Mouse (Mus musculus) left cerebral cortex, adult 18-20 months (tissue): ENCODE results near the gene Eef1akmt2. TPM values are rescaled to one million over a fixed set of nuclear protein-coding genes. Genes with fewer than 3 reads are reported as not detected.

Source experiments
- DNase-seq, 2 experiments: peaks; one replicate each; pipeline ENCODE4 v3.0.0; 2021 to 2022; ENCODE audit warnings: low spot score in 2 of 2, mixed read lengths in 1 of 2
- long read RNA-seq, 2 experiments: library from polyadenylated mRNA; stranded (forward); transcript quantifications; one replicate each; pipeline ENCODE4 v2.0.0; 2021
- total RNA-seq, 2 experiments: library from RNA; stranded (reverse); gene quantifications; 2 replicates each; pipeline ENCODE4 v1.2.3; 2021

The Eef1akmt2 gene
- 10 to 100 TPM; 33.4 to 35.0 TPM for total RNA-seq
- long read RNA-seq, experiment 1, transcript Eef1akmt2-201 (6 exons, 1,107 nt) = major isoform, 23 of 37 reads
- long read RNA-seq, experiment 1, partial matches to known transcripts = 4 of 37 reads
- long read RNA-seq, experiment 1, other reads (novel, unspliced or antisense) = 7 of 37 reads
- long read RNA-seq, experiment 2, transcript Eef1akmt2-201 (6 exons, 1,107 nt) = major isoform, 12 of 30 reads
- long read RNA-seq, experiment 2, transcript Eef1akmt2-206 (3 exons, 811 nt) = minor isoform, 5 of 30 reads
- long read RNA-seq, experiment 2, partial matches to known transcripts = 0 of 30 reads
- long read RNA-seq, experiment 2, other reads (novel, unspliced or antisense) = 13 of 30 reads

- DNase-seq = peak; percentile 78 to 83
These were observed at the start of gene Eef1akmt2 for GRCm38 (mm10) chr7:132852173-132852844. TSS of gene Eef1akmt2 (minus strand) at chr7:132852673.

DNA sequence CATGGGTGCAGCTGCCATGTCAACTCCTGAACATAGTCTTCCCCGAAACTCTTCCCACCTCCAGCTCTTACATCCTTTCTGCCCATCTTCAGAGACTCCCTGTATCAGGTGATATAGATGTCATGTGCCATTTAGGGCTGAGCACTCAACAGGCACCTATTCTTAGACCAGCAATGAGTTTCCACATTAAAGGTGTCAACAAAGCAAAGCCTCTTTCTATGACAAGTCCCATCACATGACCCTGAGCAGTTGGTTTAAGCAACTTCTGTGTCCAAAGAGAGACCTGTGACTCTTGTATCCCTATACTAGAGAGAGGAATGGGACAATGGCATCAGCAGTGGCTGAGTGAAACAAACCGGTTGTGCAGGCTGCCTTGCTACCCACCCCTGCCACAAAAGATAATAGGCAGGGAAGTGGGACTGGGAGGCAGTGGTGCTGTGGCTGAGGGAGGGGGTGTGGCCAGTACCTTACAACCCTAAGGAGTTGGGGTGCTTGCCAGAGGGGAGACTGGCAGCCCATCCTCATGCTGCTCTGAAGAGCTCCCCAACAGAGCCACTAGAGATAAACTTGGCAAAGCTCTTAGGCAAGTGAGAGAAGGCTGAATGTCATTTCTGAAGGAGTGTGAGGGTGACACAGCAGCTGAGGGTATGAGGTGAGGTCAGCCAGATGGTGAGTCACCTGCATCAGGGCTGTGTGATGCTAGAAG is 48.5 kb upstream of the Eef1akmt2 start:
- no peak for DNase-seq

GRCm38 (mm10) chr7:132898234-132898633 is 45.8 kb upstream of the Eef1akmt2 start:
- DNase-seq = no peak

GRCm38 (mm10) chr7:132897258-132897657 is 44.8 kb upstream of the Eef1akmt2 start:
- DNase-seq = no peak

DNA sequence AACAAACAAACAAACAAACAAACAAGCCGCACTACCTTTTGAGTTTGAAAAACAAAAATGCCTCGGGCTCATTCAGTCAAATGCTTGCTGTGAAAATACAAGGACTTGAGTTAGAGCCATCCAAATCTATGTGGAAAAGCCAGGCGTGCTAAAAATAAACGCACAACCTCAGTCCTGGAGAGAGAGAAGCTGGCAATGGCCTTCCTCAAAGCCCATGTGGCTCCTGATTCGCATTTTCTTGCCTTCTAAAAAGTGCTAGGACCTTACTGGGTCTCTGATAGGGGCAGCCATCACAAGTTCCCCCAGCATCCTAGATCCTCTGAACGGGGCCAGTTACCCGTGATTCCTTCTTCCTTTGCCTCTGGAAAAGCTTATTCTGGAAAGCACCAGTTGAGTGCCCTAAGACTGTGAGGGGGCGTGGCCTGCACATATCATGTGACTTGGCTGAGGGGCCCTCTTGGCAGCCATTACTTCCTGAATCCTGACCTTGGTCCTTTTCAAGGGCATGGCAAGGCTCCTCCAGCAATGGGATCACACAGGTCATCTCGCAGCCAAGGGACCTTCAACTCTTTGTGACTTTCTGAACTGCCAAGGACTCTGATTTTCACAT is 43.8 kb upstream of the Eef1akmt2 start:
- no peak for DNase-seq

- no peak for DNase-seq
These were observed 42.5 kb upstream of the Eef1akmt2 start for GRCm38 (mm10) chr7:132894841-132895555.

- DNase-seq = no peak
These were observed 40.9 kb upstream of the Eef1akmt2 start for GRCm38 (mm10) chr7:132893336-132893735.

- no peak for DNase-seq
These were observed 40.3 kb upstream of the Eef1akmt2 start for GRCm38 (mm10) chr7:132892806-132893205.

- peak in 1 of 2 experiments; percentile 19 for DNase-seq
These were observed 39.8 kb upstream of the Eef1akmt2 start for GRCm38 (mm10) chr7:132892311-132892661.

DNA sequence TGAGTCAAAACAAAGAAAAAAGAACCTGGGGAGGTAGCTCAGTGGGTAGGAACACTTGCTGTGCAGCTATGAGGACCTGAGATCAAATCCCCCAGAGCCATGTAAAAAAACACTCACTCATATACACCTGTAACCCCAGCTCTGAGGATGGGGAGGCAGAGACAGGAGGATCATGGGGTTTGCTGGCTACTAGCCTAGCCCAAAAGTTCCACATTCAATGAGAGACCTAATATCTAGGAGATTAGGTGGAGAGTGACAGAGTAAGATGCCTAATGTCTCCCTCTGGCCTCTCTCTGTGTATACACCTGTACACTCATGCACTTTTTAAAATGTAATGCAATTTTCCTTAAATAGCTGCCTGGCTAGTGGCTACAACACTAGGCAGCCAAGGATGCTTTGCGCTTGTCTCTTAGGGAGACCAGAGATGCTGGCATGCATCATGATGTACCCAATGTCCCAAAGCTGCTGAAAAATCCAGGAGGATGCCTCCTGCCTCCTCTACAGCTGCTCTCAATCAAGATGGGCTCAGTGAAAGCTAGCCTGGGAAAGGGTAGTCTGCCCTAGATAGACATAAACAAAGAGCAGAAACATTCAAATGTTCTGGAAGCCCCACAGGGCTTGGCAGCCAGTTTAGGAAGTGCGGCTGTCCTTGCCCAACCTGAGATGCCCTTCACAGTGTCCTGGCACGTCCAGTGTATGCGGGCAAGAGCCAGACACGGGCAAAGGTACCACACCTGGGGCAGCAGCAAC is 39.3 kb upstream of the Eef1akmt2 start:
- no peak for DNase-seq

DNA sequence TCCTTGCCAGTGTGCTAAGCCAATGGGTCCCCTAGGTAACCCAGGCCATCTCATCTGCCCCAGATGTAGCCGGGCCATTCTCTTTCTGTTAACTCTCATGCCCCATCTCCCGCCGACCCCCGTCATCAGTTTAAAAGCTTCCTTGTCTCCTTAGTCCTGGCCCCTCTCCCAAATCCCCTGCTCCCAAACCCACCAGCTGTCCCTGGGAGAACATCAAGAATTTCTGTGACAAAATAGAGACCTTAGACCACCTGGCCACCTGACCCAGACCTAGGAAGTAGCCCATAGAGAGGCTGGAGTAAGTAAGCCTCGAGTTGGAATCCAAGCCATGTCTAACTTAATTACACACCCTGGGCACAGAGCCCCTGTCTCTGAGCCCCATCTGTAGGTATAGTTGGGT is 37.7 kb upstream of the Eef1akmt2 start:
- no peak for DNase-seq

DNA sequence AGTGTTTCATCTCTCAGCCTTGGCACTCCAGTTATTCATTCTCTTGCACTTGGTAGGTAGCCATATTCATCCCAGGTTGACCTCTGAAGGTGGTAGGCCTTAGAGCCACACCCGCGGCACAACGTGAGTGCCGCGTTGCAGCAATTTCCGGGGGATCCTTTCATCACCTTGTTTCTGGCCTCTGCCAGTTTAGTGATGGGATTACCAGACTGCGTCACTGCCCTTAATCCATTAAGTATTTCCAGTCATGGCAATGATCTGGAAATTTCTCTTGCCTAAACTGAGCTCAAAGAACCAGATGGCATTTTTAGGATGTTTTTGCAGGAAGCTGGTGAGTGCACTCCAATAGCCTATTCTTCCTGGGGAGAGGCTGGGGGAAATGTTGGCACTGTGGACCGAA is 37.2 kb upstream of the Eef1akmt2 start:
- no peak for DNase-seq

- no peak for DNase-seq
These were observed 36.2 kb upstream of the Eef1akmt2 start for GRCm38 (mm10) chr7:132888518-132889249.

DNA sequence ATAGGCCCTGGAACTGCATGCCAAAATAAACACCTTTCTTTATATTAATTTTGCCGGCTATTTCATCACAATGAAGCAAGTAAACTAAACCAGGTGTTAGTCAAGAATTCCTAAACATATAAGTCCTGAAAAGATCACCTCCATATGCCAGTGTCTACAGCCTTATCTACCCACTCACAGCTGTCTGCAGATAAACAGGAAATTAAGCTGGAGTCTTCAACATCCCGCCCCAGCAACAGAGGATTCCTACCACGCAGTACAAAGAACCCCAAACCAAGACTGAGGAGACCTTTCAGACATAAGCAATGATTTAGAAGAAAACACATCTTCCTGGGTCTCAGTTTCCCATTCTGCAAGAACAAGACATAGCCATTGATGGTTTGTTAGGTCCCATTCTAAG is 35.6 kb upstream of the Eef1akmt2 start:
- no peak for DNase-seq

GRCm38 (mm10) chr7:132887019-132887804 is 34.7 kb upstream of the Eef1akmt2 start:
- DNase-seq = no peak

DNA sequence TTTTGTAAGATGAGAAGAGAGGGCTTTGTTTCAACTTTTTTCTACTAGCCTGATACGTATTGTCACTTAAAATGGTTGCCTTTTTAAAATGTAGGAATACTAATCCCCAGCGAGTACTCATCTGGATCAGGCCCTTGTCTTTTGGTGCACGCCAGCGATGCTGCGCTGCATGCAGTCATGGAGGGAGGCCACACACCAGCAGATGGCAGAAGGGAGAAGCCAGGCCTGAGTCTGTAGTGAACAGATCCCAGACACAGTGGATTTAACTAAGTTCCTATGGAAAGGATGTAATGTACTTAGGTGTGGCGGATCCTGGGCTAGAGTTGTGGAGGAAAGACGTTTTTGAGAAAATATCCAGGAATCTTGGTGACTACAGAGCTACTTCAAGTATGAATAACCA is 31.6 kb upstream of the Eef1akmt2 start:
- DNase-seq = peak; percentile 16 to 19

DNA sequence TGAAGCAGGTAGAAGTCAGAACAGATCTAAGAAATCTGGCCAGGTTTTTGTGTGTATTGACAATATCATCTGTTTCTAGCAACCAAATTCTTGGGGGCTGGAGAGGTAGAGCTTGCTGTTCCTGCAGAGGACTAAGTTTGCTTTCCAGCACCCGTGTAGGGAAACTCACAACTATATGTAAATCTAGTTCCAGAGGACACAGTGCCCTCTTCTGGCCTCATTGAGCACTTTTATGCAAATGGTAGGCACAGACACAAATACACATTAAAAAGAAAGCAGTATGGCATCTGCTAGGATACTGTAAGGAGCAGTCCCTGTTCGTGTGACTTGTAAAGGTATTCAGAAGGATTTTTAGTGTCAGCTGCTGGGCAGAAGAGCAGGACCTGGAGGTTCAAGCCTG is 29.9 kb upstream of the Eef1akmt2 start:
- no peak for DNase-seq

DNA sequence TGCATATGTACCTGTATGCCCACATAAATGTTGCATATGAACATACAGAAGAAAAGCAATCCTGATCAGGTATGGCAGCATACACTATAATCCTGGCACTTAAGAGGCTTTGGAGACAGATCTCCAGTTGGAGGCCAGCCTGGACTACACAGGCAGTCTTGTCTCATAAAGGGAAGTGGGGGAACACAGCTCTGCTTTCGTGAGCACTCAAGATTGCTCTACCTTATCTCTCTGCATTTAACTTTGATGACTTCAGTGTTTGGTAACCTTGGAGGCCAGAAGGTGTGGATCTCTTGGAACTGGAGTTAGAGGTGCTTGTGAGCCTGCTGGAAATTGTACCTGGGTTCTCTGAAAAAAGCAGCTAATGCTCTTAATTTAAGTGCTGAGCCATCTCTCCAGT is 27.8 kb upstream of the Eef1akmt2 start:
- DNase-seq = no peak
